Mouse (Mus musculus) liver, embryonic 13.5 days (tissue): ENCODE measurements at regions not wholly inside any gene's neighbourhood (a gene's known extent, or its start where the extent isn't known, plus 50 kb on each side); places are given as distances from the start of the nearest gene placed in this dataset.

Experiments used
- ATAC-seq: fragments of 200-750 bp; cut with Nextera tagmentation; 2 replicates; pipeline ENCODE4 v1.8.0; 2017; ENCODE audit warnings: low read depth, mild to moderate bottlenecking, moderate number of reproducible peaks, moderate library complexity
- DNase-seq: peaks from one replicate; pipeline ENCODE4 v3.0.0; 2022
- H3K27ac ChIP-seq: fragments of 300-500 bp; sonication (generic); 2 replicates; pipeline ENCODE4 v1.5.1; 2015; ENCODE audit warnings: moderate library complexity, mild to moderate bottlenecking, inconsistent platforms
- H3K27me3 ChIP-seq: fragments of 300-500 bp; sonication (generic); 2 replicates; pipeline ENCODE4 v1.6.1; 2015; ENCODE audit warnings: mild to moderate bottlenecking, inconsistent platforms
- H3K36me3 ChIP-seq: fragments of 300-500 bp; sonication (generic); 2 replicates; pipeline ENCODE4 v1.6.1; 2015; ENCODE audit warnings: mild to moderate bottlenecking, inconsistent platforms
- H3K4me1 ChIP-seq: fragments of 300-500 bp; sonication (generic); replicated peaks from 2 replicates; pipeline ENCODE4 v1.6.1; 2015; ENCODE audit warnings: inconsistent platforms
- H3K4me2 ChIP-seq: fragments of 300-500 bp; sonication (generic); 2 replicates; pipeline ENCODE4 v1.6.1; 2015; ENCODE audit warnings: inconsistent platforms, mild to moderate bottlenecking, moderate library complexity
- H3K4me3 ChIP-seq: fragments of 300-500 bp; sonication (generic); replicated peaks from 2 replicates; pipeline ENCODE4 v1.5.1; 2015; ENCODE audit warnings: mild to moderate bottlenecking, inconsistent platforms
- H3K9ac ChIP-seq: fragments of 300-500 bp; sonication (generic); 2 replicates; pipeline ENCODE4 v1.6.1; 2015; ENCODE audit warnings: mild to moderate bottlenecking, inconsistent platforms
- H3K9me3 ChIP-seq: fragments of 300-500 bp; sonication (generic); replicated peaks from 2 replicates; pipeline ENCODE4 v1.6.1; 2016; ENCODE audit warnings: inconsistent platforms
- WGBS: fragments of 180-500 bp; shearing (Covaris S2); methylation state at CpG from one replicate; pipeline ENCODE4 v1.1.7; 2015; ENCODE audit not compliant: insufficient replicate concordance; 5-methylcytosine and 5-hydroxymethylcytosine counted together

DNA sequence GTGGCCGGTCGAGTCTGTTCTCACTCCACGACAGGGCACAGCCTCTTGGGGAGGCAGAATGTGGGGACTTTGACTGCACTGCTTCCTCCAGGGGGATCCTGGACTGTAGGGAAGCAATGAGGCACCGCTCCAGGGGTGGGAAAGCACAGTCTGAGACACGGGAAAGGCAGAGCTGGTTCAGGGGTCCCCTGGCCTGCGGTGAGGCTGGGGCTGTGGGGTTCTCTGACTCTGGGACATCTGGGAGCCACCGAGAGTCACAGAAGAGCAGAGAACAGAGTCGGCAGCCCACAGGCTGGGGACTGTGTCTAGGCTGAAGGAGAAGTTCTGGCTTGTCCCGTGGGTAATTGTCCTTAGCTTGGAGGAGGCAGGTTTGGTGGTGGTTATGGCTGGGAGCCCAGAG, 131.9 kb upstream of the Car8 start:
- 47% methylated on average over 9 of the region's 9 CpGs for WGBS
- no peak overlapping the region for H3K4me3 ChIP-seq
- H3K9me3 ChIP-seq, result no peaks in the 10 kb centered on the region
- H3K9ac ChIP-seq, result no peak overlapping the region
- no peak overlapping the region for H3K27ac ChIP-seq
- H3K36me3 ChIP-seq, result no peaks in the 10 kb centered on the region
- no peak overlapping the region for H3K4me2 ChIP-seq
- DNase-seq (no peak), ATAC-seq (no peak)
- no peaks in the 10 kb centered on the region for H3K27me3 ChIP-seq
- H3K4me1 ChIP-seq, result no peaks in the 10 kb centered on the region

DNA sequence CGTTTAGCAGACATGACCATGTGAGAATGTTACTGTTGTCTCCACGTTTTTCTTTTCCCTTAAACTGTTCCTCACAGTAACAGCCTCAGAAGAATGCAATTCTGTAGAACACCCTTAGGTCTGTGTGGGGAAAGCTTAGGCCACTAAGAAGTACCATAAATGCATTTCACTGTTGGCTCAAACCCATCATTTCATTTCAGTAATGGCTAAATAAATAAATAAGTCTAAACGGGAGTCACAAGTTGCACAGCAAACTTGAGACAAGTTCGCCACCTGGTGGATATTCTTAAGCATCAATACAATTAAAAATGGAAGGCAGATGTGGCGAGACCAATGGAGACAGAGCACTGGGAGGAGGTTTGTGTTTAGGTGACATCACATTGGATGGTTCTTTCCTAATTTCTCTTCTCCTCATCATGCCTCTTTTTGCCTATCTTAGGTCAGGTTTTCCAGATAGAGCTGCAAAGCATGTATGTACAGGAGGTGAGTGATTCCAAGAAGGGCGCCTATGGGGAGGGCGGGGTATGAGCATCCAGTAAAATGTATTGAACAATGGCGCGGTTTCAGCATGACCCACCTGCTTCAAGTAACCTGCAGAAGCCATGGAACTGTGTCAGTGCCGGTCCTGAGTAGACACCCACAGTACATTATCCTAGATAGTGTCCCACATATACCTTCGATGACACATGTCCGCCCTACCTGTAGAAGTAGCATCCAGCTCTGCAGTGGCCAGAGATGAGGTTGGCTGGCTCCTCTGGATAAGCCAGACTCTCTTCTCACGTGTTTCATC, 128.8 kb upstream of the Car8 start:
- Histone ChIP-seq H3K4me1 (no peaks in the 10 kb centered on the region), H3K27me3 (no peaks in the 10 kb centered on the region), H3K4me2 (no peak overlapping the region), H3K9ac (no peak overlapping the region), H3K4me3 (no peak overlapping the region), H3K9me3 (no peaks in the 10 kb centered on the region), H3K36me3 (no peaks in the 10 kb centered on the region), H3K27ac (no peak overlapping the region)
- 53% methylated on average over 13 of the region's 13 CpGs for WGBS
- DNase-seq (no peak), ATAC-seq (no peak)

- Histone ChIP-seq H3K36me3 (no peaks in the 10 kb centered on the region), H3K9ac (no peak overlapping the region), H3K4me1 (no peaks in the 10 kb centered on the region), H3K9me3 (no peaks in the 10 kb centered on the region), H3K27me3 (no peaks in the 10 kb centered on the region), H3K27ac (no peak overlapping the region), H3K4me3 (no peak overlapping the region), H3K4me2 (no peak overlapping the region)
- 64% methylated on average over 4 of the region's 4 CpGs for WGBS
- DNase-seq (no peak), ATAC-seq (no peak)
Observed at GRCm38 (mm10) chr4:8366978-8367377, 128.1 kb upstream of the Car8 start.

- no peak overlapping the region for H3K4me2 ChIP-seq
- H3K4me3 ChIP-seq, result no peak overlapping the region
- no peak overlapping the region for H3K9ac ChIP-seq
- ATAC-seq, result no peak
- no peak for DNase-seq
- H3K4me1 ChIP-seq, result no peaks in the 10 kb centered on the region
- 57% methylated on average over 4 of the region's 4 CpGs for WGBS
- H3K27ac ChIP-seq, result no peak overlapping the region
- no peaks in the 10 kb centered on the region for H3K27me3 ChIP-seq
- H3K36me3 ChIP-seq, result no peaks in the 10 kb centered on the region
- H3K9me3 ChIP-seq, result no peaks in the 10 kb centered on the region
Observed at GRCm38 (mm10) chr4:8362409-8362808, 123.6 kb upstream of the Car8 start.

- H3K9ac ChIP-seq, result no peak overlapping the region
- no peaks in the 10 kb centered on the region for H3K27me3 ChIP-seq
- ATAC-seq, result no peak
- no peak overlapping the region for H3K27ac ChIP-seq
- H3K4me3 ChIP-seq, result no peak overlapping the region
- no peaks in the 10 kb centered on the region for H3K36me3 ChIP-seq
- H3K9me3 ChIP-seq, result no peaks in the 10 kb centered on the region
- 56% methylated on average over 2 of the region's 2 CpGs for whole genome bisulfite sequencing
- no peaks in the 10 kb centered on the region for H3K4me1 ChIP-seq
- H3K4me2 ChIP-seq, result no peak overlapping the region
- no peak for DNase-seq
Observed at GRCm38 (mm10) chr4:8361931-8362330, 123.1 kb upstream of the Car8 start.

DNA sequence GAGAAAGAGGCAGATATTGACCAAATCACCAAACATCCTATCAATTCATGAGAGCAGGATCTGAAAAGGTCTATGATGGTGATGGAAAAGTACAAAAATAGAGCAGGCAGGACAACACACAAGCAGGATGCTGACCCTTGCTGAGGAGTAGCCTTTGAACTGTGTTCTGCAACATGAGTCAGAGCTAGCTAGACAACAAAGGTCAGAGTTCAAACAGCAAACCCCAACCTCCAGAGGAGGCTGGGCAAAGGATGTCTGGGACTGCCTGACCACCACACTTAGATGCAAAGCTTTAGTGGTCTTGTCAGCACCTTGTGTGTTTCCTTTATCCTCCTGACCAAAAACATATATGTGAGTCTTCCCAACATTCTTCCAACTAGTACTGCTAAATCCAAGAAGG, 122.5 kb upstream of the Car8 start:
- Histone ChIP-seq H3K9me3 (no peaks in the 10 kb centered on the region), H3K36me3 (no peaks in the 10 kb centered on the region), H3K4me3 (no peak overlapping the region), H3K27me3 (no peaks in the 10 kb centered on the region), H3K9ac (no peak overlapping the region), H3K4me2 (no peak overlapping the region), H3K4me1 (no peaks in the 10 kb centered on the region), H3K27ac (no peak overlapping the region)
- DNase-seq, result no peak
- ATAC-seq, result no peak

- Histone ChIP-seq H3K27ac (no peak overlapping the region), H3K27me3 (no peaks in the 10 kb centered on the region), H3K36me3 (no peaks in the 10 kb centered on the region), H3K4me2 (no peak overlapping the region), H3K9ac (no peak overlapping the region), H3K9me3 (no peaks in the 10 kb centered on the region), H3K4me1 (no peaks in the 10 kb centered on the region), H3K4me3 (no peak overlapping the region)
- 52% methylated on average over 1 of the region's 1 CpGs for WGBS
- ATAC-seq (no peak), DNase-seq (no peak)
Observed at GRCm38 (mm10) chr4:8357443-8357842, 118.6 kb upstream of the Car8 start.

GRCm38 (mm10) chr4:8341928-8342327, 103.1 kb upstream of the Car8 start:
- H3K27ac ChIP-seq, result no peak overlapping the region
- H3K4me1 ChIP-seq, result no peaks in the 10 kb centered on the region
- 53% methylated on average over 4 of the region's 4 CpGs for WGBS
- no peak overlapping the region for H3K9ac ChIP-seq
- no peak overlapping the region for H3K4me2 ChIP-seq
- no peaks in the 10 kb centered on the region for H3K36me3 ChIP-seq
- H3K9me3 ChIP-seq, result no peaks in the 10 kb centered on the region
- DNase-seq (no peak), ATAC-seq (no peak)
- H3K4me3 ChIP-seq, result no peak overlapping the region
- H3K27me3 ChIP-seq, result no peaks in the 10 kb centered on the region

DNA sequence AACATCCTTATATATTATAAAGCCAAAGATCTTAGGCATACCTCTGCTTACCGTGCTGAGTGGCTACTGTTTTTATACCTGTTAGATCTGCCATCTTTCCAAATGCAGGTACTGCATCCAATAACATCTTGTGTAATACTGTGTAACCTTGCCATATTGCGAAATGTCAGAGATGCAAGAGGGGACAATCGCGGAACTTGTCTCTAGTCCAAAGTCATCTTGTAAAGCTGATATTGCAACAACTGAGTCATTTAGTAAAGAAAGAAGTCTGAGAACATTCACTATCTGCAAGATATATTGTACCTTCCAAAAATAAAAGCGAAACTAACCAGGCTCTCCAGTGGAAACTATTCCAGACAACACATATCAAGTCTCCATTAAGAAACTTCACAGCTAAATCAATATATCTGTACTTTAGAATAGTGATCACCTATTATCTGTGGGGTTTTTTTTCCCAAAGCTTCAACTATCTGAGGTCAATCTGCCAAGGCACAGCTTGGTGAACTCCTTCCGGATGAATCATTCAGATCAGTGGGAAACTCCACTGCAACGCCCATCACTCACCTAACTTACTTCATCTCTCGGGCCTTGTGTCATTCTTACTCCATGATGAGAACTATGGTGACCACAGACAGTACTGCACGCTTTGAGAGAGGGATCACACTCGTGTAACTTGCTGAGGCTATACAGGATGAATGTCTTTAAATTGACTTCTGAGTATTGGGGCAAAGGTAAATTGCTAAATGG, 70.6 kb upstream of the Car8 start:
- H3K4me2 ChIP-seq, result no peak overlapping the region
- WGBS, result 67% methylated on average over 10 of the region's 10 CpGs
- H3K9me3 ChIP-seq, result no peaks in the 10 kb centered on the region
- H3K27me3 ChIP-seq, result no peaks in the 10 kb centered on the region
- no peak for DNase-seq
- H3K27ac ChIP-seq, result no peak overlapping the region
- ATAC-seq, result no peak
- no peaks in the 10 kb centered on the region for H3K4me1 ChIP-seq
- no peak overlapping the region for H3K4me3 ChIP-seq
- no peaks in the 10 kb centered on the region for H3K36me3 ChIP-seq
- H3K9ac ChIP-seq, result no peak overlapping the region

GRCm38 (mm10) chr4:8292563-8292962, 53.7 kb upstream of the Car8 start:
- Histone ChIP-seq H3K9ac (no peak overlapping the region), H3K36me3 (no peaks in the 10 kb centered on the region), H3K9me3 (no peaks in the 10 kb centered on the region), H3K4me2 (no peak overlapping the region), H3K4me3 (no peak overlapping the region), H3K27me3 (no peaks in the 10 kb centered on the region), H3K27ac (no peak overlapping the region), H3K4me1 (no peaks in the 10 kb centered on the region)
- ATAC-seq (no peak), DNase-seq (no peak)
- 79% methylated on average over 1 of the region's 1 CpGs for WGBS

- WGBS, result 44% methylated on average over 11 of the region's 11 CpGs
- Histone ChIP-seq H3K27ac (no peak overlapping the region), H3K4me2 (no peak overlapping the region), H3K9ac (no peak overlapping the region), H3K4me3 (no peak overlapping the region), H3K9me3 (no peaks in the 10 kb centered on the region), H3K36me3 (no peaks in the 10 kb centered on the region), H3K27me3 (no peaks in the 10 kb centered on the region), H3K4me1 (no peaks in the 10 kb centered on the region)
- no peak for DNase-seq
- ATAC-seq, result no peak
Observed at GRCm38 (mm10) chr4:8291528-8292492, 53.0 kb upstream of the Car8 start.
